Mouse (Mus musculus) adrenal gland, adult 8-10 months (tissue): ENCODE measurements around the gene Zcchc8. TPM values are rescaled to one million over a fixed set of nuclear protein-coding genes. Genes with fewer than 3 reads are reported as not detected.
A peak's percentile ranks its signal among the peaks of the same experiment; 100 is the strongest.
"Not testable (repeated sequence)": the region's sequence is repeated elsewhere in the genome, so short reads cannot be mapped to it uniquely, and the experiment has no call there.

Source experiments
- DNase-seq: peaks from one replicate; pipeline ENCODE4 v3.0.0; 2022
- total RNA-seq, 4 experiments: library from RNA; stranded (reverse); gene quantifications; 2 replicates each; pipeline ENCODE4 v1.2.4; 2022

Zcchc8 gene
- 10 to 100 TPM; 42.1 to 54.0 (median 45.7) TPM for total RNA-seq

DNA sequence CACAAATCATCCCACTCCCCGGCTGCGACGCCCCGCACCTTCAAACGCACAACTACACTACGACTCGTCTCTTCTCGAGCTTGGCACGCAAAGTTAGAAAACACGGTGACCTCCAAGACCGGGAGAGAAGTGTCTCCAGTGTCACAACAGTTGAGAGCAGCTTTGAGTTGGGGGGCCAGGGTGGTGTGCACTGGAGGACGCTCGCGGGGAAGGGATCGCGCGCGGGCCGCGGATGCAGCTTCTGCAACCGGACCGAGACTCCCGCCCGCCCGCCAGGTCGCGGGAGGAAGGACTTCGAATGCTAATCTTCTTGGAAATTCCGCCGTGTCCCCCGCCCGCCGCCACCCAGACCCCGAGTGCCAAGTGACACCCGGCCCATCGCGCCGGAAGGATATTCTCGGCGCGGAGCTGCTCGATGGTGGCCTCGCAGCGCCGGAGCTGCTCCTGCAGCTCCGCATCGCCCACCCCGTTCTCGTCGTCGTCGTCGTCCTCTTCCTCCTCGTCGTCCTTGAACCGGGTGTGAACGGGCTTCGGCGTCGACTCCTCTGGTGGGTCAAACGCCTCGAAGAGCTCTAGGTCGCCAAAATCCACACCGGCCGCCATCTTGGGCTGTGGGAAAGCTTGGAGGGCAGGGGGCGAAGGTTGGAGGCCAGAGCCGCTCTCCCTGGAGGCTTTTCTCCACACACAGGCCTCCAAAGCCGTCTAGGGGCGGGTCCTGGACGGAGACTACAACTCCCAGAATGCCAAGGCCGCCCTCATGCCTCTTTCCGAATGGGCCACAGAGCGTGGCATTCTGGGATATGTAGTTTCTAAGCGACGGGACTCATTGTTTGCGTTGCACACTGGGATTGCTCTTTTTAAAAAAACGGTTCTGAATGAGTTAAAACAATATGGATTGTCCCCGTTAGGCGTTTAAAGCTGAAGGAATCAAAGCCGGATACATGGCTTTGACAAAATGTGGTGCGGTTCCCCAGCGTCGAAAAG is at the start of gene Zcchc8:
Gene Zcchc8, minus strand, starts transcription at position 773 of the 984 bp plus-strand sequence.
- peak; percentile 96 for DNase-seq

DNA sequence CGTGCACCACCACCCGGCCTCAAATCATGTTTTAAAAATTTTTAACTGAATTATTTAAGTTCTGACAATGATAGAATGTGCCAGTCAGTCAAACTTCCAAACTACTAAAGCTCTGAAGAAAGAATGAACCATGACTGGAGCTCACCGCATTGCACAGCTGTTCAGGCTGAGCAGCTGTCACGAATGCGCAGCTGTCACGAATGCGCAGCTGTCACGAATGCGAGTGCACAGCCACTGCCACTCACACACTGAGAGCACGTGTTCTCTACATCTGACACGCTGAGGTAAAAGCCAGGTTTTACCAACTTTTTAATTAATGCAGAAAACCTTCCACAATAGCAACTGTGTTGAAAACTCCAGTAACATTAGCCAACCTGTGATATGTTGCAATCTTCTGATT is 45.6 kb upstream of the Zcchc8 start:
- DNase-seq = not testable (repeated sequence)

DNA sequence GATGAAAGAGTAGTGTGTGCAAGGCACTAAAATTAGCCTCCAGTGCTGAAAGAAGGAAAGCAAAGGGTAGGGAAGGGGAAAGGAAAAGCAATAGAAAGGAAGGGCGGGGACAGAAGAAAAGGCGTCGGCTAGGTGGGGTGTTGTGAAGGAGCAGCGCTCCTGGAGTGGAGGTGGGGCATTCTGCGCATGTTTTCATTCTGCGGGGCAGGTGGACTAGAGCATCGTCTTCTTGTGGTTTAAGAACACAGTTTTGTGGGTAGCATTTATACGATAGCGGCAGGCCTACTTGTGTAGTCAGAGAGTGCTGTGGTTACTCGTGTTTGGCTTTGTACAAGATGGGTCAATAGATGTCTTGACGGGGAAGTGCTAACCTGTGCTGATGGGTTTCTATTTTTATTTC is 44.6 kb upstream of the Zcchc8 start:
- no peak for DNase-seq

DNA sequence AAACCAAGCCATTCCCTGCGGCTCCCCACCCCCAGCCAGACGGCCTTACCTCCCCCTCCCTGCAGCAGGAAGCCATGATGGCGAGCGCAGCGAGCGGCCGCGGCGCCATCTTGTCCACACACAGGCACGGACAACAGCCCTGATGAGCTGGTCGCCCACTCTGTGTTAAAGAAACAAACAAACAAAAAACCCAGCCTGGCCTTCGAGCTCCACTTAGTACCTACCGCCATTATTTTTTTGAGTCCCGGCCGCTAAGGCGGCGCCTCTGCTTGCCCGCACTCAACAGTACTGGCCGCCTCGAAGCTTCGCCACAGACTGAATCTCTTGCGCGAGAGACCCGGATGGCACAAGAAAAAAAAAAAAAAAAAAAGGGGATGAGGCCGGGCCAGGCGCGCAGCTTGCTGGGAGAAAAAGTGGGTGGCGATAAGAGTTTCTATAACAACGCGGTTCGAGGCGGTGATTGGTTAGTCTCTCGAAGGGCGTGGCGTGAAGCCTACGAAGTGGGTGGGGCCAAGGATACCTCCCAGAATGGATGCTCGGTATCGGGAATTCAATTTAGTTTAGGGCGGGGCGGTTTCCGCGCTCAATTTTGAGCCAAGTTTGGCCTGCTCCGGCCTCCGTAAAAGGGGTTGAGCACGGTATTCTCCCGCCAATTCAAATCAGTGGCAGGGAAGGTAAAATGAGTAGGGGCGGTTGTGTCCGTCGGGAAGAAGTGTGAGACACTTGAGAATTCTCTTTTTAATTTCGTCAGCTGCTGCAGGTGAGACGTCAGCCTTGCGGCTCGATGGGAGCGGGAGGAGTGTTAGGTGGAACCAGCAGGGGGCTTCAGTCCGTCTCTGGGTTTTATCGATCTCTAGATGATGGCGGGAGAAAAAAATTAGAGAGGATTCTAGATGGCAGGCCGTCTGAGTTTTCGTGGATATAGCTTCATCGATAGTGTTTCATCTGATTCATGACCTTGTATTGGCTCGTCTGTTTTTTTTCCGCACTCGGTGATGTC is 28.5 kb upstream of the Zcchc8 start, which contains the start of the genes Rsrc2 and Kntc1:
Gene Rsrc2, minus strand, starts transcription at position 350 of the 1,000 bp plus-strand sequence.
Gene Kntc1, plus strand, starts transcription at position 652 of the 1,000 bp plus-strand sequence.
- peak; percentile 99 for DNase-seq

DNA sequence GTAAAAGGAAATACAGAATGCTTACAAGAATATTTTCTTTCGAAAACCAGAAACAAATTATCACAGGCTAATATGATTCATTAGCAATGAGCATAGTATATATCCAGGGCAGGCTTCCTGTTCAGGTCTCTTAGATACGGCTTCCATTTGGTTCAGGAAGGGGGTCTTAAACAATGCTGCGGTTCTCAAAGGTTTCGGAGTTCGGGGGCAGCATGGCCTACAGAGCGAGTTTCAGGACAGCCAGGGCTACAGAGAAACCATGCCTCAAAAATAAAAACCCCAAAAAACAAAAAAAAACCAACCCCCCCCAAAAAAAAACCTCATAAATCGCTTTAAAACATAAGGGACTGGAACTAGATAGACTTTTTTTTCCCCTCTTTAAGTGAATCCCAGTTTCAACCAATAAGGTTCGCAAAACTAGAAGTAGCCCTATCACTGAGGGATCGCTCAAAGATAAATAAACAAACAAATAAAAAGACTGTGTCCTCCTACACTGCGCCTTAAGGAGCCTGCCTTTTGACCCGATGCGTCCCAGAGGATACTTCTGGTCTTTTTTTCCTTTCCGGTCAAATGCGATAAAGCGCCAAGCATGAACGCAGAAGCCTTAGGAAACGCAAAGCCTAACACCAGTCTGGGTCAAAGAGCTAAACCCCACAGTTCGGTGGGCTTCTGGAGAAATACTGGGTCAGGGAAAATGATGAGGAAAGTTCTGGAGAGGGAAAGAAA is 27.6 kb upstream of the Zcchc8 start:
- DNase-seq = no peak

DNA sequence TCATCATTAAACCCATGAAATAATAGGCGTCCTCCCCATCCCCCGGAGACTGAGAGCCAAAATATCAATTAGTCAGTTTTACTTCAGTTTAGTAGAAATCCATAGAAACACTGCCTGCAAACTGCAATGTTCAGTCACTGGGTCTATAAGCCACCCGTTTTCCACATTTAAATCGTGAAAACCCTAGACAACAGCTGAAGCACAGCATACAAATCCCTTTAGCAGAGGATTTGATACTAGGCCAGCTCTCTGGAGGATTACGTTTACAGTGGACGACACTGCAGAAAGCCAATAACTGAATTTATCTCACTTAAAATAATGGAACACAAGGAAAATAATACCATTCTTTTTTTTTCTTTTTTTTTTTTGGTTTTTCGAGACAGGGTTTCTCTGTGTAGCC is 26.7 kb upstream of the Zcchc8 start:
- no peak for DNase-seq

DNA sequence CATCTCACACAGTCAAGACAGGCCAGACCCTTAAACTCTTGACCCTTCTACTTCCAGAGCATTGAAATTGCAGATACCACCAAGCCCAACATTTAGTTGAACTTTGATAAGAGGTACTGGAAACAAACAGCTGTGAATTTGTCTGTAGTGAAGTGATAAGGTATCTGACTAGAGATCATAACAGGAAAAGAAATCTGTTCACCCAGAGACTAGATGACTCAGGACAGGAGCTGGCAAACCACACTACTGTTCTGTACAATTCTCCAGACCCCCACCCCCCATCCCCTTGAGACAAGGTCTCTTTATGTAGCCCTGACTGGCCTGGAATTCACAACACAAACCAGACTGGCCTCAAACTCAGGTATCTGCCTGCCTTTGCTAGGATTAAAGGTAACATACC is 25.4 kb upstream of the Zcchc8 start:
- no peak for DNase-seq

DNA sequence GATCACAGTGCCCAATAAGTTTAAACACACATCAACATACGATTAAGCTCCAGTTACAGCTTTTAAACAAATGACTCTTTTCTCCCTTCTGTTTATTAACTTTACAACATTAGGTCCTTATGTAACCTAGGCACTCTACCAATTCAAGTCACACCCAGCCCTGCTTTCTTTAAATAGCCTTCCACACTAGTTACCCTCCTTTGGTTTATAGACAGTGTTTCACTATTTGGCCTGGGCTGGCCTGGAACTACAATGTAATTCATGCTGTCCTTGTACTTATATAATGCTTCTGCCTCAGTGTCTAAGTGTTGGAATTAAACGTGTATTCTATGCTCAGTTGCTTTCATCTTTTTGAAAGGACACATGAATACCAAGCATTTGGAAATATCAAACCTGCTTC is 23.5 kb upstream of the Zcchc8 start:
- DNase-seq = no peak

DNA sequence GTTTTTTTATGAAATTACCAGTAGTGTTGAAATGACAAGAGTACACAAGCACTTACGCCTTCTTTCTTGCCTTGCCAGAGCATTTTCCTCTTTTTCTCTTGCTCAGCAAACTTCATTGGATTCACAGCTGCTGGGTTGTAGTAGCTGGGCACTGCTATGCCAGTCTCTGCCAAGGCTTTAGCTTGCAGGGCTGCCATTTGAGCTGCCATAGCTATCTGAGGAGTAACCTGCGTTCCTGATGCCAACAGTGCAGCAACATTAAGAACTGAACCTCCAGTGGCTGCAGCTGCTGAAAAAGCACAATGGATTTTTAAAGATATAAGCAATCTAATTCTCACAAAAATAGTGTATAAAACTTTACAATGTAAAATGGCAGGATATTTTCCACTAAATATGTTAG is 10.1 kb upstream of the Zcchc8 start:
- DNase-seq = no peak

DNA sequence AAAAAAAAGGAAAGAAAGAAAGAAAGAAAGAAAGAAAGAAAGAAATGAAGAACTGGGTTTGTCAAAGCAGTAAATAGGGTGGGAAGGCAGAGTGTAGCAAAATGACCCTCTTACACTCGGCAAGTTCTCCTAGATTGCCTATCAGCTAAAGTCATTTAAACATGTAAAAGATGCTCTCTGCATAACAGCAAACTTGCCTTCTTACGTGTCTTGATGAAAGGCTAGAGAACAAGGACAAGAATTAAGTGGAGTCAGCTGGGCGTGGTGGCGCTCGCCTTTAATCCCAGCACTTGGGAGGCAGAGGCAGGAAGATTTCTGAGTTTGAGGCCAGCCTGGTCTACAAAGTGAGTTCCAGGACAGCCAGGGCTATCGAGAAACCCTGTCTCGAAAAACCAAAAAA is 2.9 kb upstream of the Zcchc8 start:
- not testable (repeated sequence) for DNase-seq

DNA sequence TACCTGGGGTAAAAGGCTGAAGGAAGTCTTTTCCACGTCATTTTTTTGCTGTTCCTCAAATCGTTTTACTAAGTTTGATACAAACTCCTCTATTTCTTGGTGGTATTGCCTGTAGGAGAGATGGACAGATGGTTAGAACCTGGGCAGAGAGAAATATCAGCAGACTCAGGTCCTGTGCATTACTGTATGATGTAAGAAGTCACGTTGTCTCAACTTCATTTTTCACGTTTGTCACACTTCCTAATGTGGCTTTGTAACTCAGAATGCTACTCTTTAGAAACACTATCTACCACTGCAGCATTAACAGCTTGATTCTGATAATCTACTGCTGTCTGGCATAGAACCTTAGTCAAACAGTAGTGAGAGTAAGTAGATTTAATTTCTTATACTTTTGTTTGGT is 6.3 kb downstream of the Zcchc8 start:
- no peak for DNase-seq

DNA sequence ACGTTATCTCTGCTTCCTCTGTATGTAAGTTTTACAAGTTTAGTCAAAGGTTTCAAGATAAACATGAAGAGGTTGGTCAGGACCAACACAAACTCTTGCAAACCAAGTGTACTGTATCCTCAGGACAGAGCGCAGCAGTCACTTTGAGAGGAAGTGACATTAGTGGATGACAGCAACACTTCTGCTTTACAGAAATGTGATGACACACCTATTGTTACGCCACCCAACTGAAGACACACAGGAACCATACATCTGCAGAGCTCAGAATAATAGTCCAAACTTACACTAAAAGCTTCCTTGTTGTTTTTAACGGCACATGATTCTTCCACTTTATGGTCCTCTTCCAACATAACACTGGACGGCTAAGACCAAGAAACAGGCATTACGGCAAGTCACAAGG is 7.1 kb downstream of the Zcchc8 start:
- DNase-seq = no peak

DNA sequence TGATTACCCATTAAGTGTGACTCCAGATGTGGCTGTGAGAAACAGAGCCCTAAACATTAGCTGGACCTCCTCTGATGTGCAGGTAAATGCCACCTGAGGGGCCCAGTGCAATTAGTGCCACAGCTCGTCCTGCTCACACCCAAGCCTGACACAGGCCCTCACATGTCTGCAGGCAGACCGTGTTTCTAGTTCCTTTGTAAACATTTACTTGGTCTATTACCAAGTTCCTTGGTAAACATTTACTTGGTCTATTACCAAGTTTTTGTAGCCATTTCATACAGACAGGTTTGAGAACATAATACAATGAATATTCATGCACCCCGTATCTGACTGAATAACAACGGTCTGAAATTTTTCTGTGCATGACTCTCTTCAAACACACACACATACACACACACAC is 11.3 kb downstream of the Zcchc8 start:
- no peak for DNase-seq

DNA sequence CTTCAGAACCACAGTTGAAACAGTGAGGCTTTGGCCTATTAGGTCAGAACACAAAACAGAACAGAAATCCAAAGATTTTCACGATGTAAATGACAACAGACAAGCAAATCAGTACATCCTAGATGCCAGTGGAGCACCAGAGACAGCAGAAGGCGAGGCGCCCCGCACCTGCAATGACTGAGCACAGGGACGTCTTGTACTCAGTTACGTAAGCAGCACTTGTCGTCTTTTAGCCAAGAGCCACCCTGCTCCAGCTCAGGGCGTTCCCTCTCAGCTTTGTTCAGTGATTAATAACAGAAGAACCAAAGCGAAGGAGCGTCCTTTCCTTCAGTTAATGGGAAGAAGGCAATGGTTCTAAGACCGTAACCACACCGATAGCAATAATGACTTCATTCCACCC is 12.3 kb downstream of the Zcchc8 start:
- no peak for DNase-seq

DNA sequence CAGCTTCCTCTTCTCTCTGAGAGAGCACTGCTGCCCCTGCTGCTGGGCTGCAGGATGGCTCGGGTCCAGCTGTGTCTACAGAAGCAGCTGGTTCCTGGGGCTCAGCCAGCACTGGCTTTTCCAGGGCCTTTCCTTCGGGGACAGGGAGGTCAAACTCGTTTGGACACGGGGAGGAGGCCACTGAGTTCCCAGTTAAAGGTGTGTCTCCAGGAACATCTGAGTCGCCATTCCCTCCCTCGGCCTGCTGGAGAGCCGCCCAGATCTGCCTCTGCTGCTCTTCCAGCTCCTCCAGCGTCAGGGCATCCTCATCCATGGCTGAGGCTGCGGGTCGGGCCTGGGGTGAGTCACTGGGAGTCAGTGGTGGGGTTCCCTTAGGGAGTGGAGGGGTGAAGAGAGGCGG is 20.3 kb downstream of the Zcchc8 start:
- peak; percentile 45 for DNase-seq

DNA sequence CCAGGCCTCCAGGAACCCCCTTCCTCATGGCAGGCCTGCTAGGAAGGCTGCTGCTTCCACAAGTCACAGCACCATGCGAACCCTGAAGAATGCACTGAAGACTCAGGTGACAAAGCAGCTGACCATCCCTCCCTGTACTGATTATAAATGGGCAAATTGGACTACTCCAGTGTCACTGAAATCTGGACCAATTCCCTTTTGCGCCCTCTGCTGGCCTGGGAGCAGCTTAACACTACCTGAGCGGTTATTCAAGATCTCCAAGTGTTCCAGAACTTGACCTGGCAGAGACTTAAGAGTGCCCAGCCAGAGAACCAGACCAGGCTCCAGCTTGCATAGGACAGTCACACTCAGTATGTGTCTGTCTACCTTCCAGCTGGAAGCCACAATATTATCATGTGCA is 21.7 kb downstream of the Zcchc8 start:
- peak; percentile 54 for DNase-seq

DNA sequence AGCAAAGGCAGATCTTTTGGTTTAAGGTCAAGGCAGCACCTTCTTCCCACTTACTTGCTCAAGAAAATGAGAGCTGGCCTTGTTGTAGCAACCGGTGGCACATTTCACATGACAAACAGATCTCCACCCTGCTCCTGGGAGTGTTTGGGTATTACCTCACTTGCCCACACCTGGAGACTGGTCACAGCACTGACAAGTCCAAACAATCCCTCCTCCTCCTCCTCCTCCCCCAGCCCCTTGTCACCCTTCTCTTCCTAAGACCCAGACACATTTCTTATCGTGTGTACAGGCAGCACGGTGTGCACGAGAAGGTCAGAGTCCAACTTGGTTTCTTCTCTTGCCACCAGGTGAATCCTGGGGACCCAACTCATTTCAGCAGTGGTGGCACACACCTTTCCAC is 23.9 kb downstream of the Zcchc8 start:
- DNase-seq = no peak

DNA sequence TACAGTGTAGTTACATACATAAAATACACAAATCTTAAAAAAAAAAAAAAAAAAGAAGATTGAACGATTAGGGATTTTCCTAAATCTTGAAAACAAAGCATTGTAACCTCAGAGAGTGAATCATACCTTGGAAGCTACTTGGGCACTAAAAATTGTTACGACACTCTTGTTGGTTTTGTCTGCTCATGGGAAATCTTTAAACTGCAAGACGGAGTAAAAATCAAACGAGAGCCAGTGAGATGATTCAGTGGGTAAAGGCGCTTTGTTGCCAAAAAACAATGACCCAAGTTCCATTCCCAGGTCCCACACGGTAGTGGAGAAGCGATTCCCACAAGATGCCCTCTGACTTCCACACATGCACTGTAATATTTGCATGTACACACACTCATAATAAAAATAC is 24.7 kb downstream of the Zcchc8 start:
- DNase-seq = no peak

DNA sequence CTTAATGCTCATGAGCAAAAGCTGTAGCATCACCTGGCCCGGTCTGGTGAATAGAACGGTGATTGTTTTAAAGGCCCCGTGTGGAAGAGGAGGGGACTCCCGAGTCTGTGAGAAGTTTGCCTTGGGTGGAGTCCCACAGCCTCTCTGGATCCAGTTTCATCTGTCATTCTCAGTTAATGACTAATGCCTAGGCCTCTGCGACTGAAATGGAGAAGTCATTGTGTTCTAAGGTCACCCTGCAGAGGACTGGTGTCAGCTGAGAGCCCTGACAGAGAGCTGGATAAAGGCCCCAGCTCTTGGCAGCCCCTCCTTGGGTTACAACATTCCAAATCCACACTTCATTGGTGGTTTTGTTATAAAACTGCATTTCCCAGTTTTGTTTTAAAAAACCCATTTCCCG is 26.4 kb downstream of the Zcchc8 start:
- peak; percentile 52 for DNase-seq

DNA sequence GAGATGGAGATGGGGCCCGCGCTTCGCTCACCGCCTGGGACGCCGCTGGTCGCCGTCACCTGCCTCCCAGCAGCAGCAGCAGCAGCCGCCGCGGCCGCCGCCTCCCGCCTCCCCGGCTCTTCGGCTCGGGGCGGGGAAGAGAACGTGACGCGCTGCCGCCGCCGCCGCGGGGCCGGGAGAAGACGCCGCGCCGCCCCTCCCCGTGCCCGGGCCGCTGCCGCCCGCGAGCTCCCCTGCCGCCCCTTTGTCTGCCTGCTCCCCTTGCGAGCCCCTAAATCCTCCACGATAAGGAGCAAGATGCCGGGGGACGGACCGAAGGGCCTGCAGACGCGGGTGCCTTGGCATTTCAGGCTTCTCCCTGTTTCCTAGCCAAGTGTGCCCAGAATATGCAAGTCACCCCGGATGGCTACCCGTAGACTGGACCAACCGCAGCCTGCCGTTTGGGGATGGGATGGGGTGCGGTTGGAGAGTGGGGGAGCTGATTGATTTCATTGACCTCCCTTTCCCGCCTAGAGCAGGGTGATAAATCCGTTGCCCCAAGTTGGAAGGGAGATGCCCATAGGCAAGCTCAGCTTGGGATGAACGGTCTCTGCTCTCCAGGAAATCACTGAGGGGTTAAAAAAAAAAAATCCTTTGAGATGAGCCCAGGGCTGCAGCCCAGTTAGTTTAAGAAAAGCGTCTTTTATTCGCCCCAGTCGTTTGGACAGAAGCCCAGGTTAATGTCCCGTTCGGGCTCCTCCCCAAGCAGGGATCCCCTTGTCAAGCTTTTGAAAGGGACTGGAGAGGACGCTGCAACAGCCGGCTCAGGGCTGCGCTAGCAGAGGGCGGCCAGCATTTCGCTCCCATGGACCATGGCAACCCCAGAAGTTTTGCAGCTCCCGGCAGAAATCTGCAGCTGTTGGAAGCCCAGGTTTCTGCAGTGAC is 36.4 kb downstream of the Zcchc8 start, which contains the start of gene Clip1:
Gene Clip1, minus strand, starts transcription at position 398 of the 924 bp plus-strand sequence.
- DNase-seq = peak; percentile 56
